Mouse (Mus musculus) CH12F3 (cell line): Measurements from ENCODE around the gene Gcc2.
"Not testable (repeated sequence)": the region's sequence is repeated elsewhere in the genome, so short reads cannot be mapped to it uniquely, and the experiment has no call there.

Experiments
- in situ Hi-C: fragments of 300-500 bp; cut with MboI; formaldehyde crosslinking; loops from 2 replicates; pipeline ENCODE4 v1.14.3; 2020; ENCODE audit warnings: low sequenced_read_pairs

Gcc2 gene

GRCm38 (mm10) chr10:58231779-58232640 lies 23.3 kb upstream of the Gcc2 start:
- in situ Hi-C loops, result not testable (repeated sequence)

- in situ Hi-C loops, result not testable (repeated sequence)
Measured at GRCm38 (mm10) chr10:58232641-58232969, 22.7 kb upstream of the Gcc2 start, which contains the start of gene Duxf3. TSS of gene Duxf3 (minus strand) at chr10:58232675.

GRCm38 (mm10) chr10:58233054-58233739 lies 22.1 kb upstream of the Gcc2 start:
- in situ Hi-C loops, result not testable (repeated sequence)

GRCm38 (mm10) chr10:58233740-58234121 lies 21.6 kb upstream of the Gcc2 start:
- in situ Hi-C loops, result not testable (repeated sequence)

GRCm38 (mm10) chr10:58234985-58235384 lies 20.3 kb upstream of the Gcc2 start:
- in situ Hi-C loops, result not testable (repeated sequence)

- in situ Hi-C loops, result no loop called here
Measured at GRCm38 (mm10) chr10:58236613-58237012, 18.7 kb upstream of the Gcc2 start, which contains the start of gene Gm4981. TSS of gene Gm4981 (minus strand) at chr10:58236701.

GRCm38 (mm10) chr10:58238984-58239740 lies 16.1 kb upstream of the Gcc2 start:
- in situ Hi-C loops, result not testable (repeated sequence)

GRCm38 (mm10) chr10:58249535-58249934 lies 5.8 kb upstream of the Gcc2 start:
- in situ Hi-C loops, result no loop called here

- in situ Hi-C loops, result no loop called here
Measured at GRCm38 (mm10) chr10:58254635-58255175, 592 bp upstream of the Gcc2 start.

- in situ Hi-C loops, result no loop called here
Measured at GRCm38 (mm10) chr10:58255954-58256353, 657 bp downstream of the Gcc2 start.

- in situ Hi-C loops, result no loop called here
Measured at GRCm38 (mm10) chr10:58258466-58258865, 3.2 kb downstream of the Gcc2 start.

GRCm38 (mm10) chr10:58282238-58282637 lies 26.9 kb downstream of the Gcc2 start:
- in situ Hi-C loops, result no loop called here

GRCm38 (mm10) chr10:58290742-58291141 lies 35.4 kb downstream of the Gcc2 start:
- in situ Hi-C loops, result no loop called here

GRCm38 (mm10) chr10:58294246-58294645 lies 38.9 kb downstream of the Gcc2 start:
- in situ Hi-C loops, result no loop called here

- in situ Hi-C loops, result no loop called here
Measured at GRCm38 (mm10) chr10:58295605-58296004, 40.3 kb downstream of the Gcc2 start.

GRCm38 (mm10) chr10:58304996-58305395 lies 49.7 kb downstream of the Gcc2 start:
- in situ Hi-C loops, result no loop called here

GRCm38 (mm10) chr10:58306897-58307296 lies 51.6 kb downstream of the Gcc2 start:
- in situ Hi-C loops, result no loop called here

GRCm38 (mm10) chr10:58310791-58311190 lies 55.5 kb downstream of the Gcc2 start:
- in situ Hi-C loops, result no loop called here

GRCm38 (mm10) chr10:58312887-58313286 lies 57.6 kb downstream of the Gcc2 start:
- in situ Hi-C loops, result no loop called here

GRCm38 (mm10) chr10:58320881-58321280 lies 65.6 kb downstream of the Gcc2 start:
- in situ Hi-C loops, result no loop called here
